Mouse (Mus musculus) hindbrain, embryonic 15.5 days (tissue): Measurements from ENCODE around the gene 1600015I10Rik. TPM values are rescaled to one million over a fixed set of nuclear protein-coding genes. Genes with fewer than 3 reads are reported as not detected.

Experiments used
- ATAC-seq: fragments of 200-750 bp; cut with Nextera tagmentation; 2 replicates; pipeline ENCODE4 v1.8.0; 2017; ENCODE audit warnings: low read depth, moderate number of reproducible peaks, moderate TSS enrichment; ENCODE audit not compliant: low FRiP score
- H3K27ac ChIP-seq: fragments of 300-500 bp; sonication (generic); replicated peaks from 2 replicates; pipeline ENCODE4 v1.5.1; 2015; ENCODE audit warnings: mild to moderate bottlenecking, inconsistent platforms
- H3K27me3 ChIP-seq: fragments of 300-500 bp; sonication (generic); 2 replicates; pipeline ENCODE4 v1.6.1; 2015; ENCODE audit warnings: control low read depth, inconsistent platforms
- H3K36me3 ChIP-seq: fragments of 300-500 bp; sonication (generic); 2 replicates; pipeline ENCODE4 v1.6.1; 2015; ENCODE audit warnings: control low read depth, inconsistent platforms
- H3K4me1 ChIP-seq: fragments of 300-500 bp; sonication (generic); replicated peaks from 2 replicates; pipeline ENCODE4 v1.6.1; 2015; ENCODE audit warnings: control low read depth, inconsistent platforms
- H3K4me2 ChIP-seq: fragments of 300-500 bp; sonication (generic); 2 replicates; pipeline ENCODE4 v1.6.1; 2015; ENCODE audit warnings: moderate library complexity, mild to moderate bottlenecking, inconsistent platforms
- H3K4me3 ChIP-seq: fragments of 300-500 bp; sonication (generic); 2 replicates; pipeline ENCODE4 v1.5.1; 2015; ENCODE audit warnings: mild to moderate bottlenecking, inconsistent platforms
- H3K9ac ChIP-seq: fragments of 300-500 bp; sonication (generic); 2 replicates; pipeline ENCODE4 v1.6.1; 2015; ENCODE audit warnings: inconsistent platforms
- H3K9me3 ChIP-seq: fragments of 300-500 bp; sonication (generic); 2 replicates; pipeline ENCODE4 v1.6.1; 2016; ENCODE audit warnings: control low read depth, inconsistent platforms
- WGBS: fragments of 180-500 bp; shearing (Covaris S2); methylation state at CpG from one replicate; pipeline ENCODE4 v1.1.7; 2015; 5-methylcytosine and 5-hydroxymethylcytosine counted together
- polyA plus RNA-seq: library from polyadenylated mRNA; unstranded; fragments of >200 nt; fragmentation: Nextera tagmentation; extraction: Ambion mirVana; gene quantifications from 2 replicates; pipeline ENCODE4 v1.2.1, GENCODE M21; 2015

1600015I10Rik gene
- polyA plus RNA-seq, 1 experiment from 2014 or later: not detected

- Histone ChIP-seq H3K36me3 (no peaks in the 10 kb centered on the region), H3K27me3 (no peaks in the 10 kb centered on the region), H3K27ac (no peak overlapping the region), H3K9me3 (no peaks in the 10 kb centered on the region), H3K4me2 (no peak overlapping the region), H3K4me3 (no peak overlapping the region), H3K4me1 (no peaks in the 10 kb centered on the region), H3K9ac (no peak overlapping the region)
- no peak for ATAC-seq
- 59% methylated on average over 1 of the region's 1 CpGs for WGBS
Measured at GRCm38 (mm10) chr6:48979616-48980015, 49.9 kb downstream of the 1600015I10Rik start.

- Histone ChIP-seq H3K27ac (no peak overlapping the region), H3K27me3 (no peaks in the 10 kb centered on the region), H3K4me1 (no peaks in the 10 kb centered on the region), H3K9ac (no peak overlapping the region), H3K36me3 (no peaks in the 10 kb centered on the region), H3K4me3 (no peak overlapping the region), H3K9me3 (no peaks in the 10 kb centered on the region), H3K4me2 (no peak overlapping the region)
- no peak for ATAC-seq
- WGBS: 69% methylated on average over 3 of the region's 3 CpGs
Measured at GRCm38 (mm10) chr6:48982305-48982704, 52.6 kb downstream of the 1600015I10Rik start.

Other genes with a start within 250 kb of the 1600015I10Rik start
- 1.1 and 1.4 TPM in 2 replicates for gene Gimap4, start 245.3 kb upstream of the 1600015I10Rik start, polyA plus RNA-seq
- 7.5 and 7.9 TPM in 2 replicates for gene Gimap6, start 221.7 kb upstream of the 1600015I10Rik start, polyA plus RNA-seq
- 0.66 and 1.1 TPM in 2 replicates for gene Gm28053, start 211.3 kb upstream of the 1600015I10Rik start, polyA plus RNA-seq
- not detected in 2 replicates for gene Gimap7, start 211.3 kb upstream of the 1600015I10Rik start, polyA plus RNA-seq
- gene Gimap1, start 190.8 kb upstream of the 1600015I10Rik start, polyA plus RNA-seq: 6.5 and 6.7 TPM in 2 replicates
- gene Gimap5, start 183.7 kb upstream of the 1600015I10Rik start, polyA plus RNA-seq: 1.2 and 2.3 TPM in 2 replicates
- gene Gimap3, start 159.0 kb upstream of the 1600015I10Rik start, polyA plus RNA-seq: not detected in 2 replicates
- 23.0 and 27.2 TPM in 2 replicates for gene Tmem176a, start 89.0 kb upstream of the 1600015I10Rik start, polyA plus RNA-seq
- gene Tmem176b, start 88.4 kb upstream of the 1600015I10Rik start, polyA plus RNA-seq: 111 and 139 TPM in 2 replicates
- not detected in 2 replicates for gene Aoc1, start 57.0 kb upstream of the 1600015I10Rik start, polyA plus RNA-seq
- not detected in 2 replicates for gene Doxl2, start 45.1 kb downstream of the 1600015I10Rik start, polyA plus RNA-seq
- not detected in 2 replicates for gene Svs1, start 57.0 kb downstream of the 1600015I10Rik start, polyA plus RNA-seq
- gene Gpnmb, start 106.7 kb downstream of the 1600015I10Rik start, polyA plus RNA-seq: 0.23 and 1.4 TPM in 2 replicates
- 62.1 and 68.5 TPM in 2 replicates for gene Malsu1, start 143.9 kb downstream of the 1600015I10Rik start, polyA plus RNA-seq